ENCODE assay signal across 9 mouse cellular contexts in genomic region chr7:44547725-44548124, GRCm38 (mm10). TPM values are rescaled to one million over a fixed set of nuclear protein-coding genes. Genes with fewer than 3 reads are reported as not detected.
DNase-seq lines count a peak whose midpoint lies in the region; ATAC-seq lines count a peak whose summit lies in the region.
"Had no signal": no experiment of that assay in that cellular context is flagged by ENCODE, and none has a peak within 500 bp of the region (broad histone marks: within the 10 kb centered on the region; RNA-seq: fewer than 3 reads in every experiment).

No protein-coding gene starts in this region.

- peaks cover 35% of the 10 kb centered on the region for H3K36me3 ChIP-seq in kidney, embryonic 15.5 days
- peaks cover 35% of the 10 kb centered on the region for H3K36me3 ChIP-seq in hindbrain, embryonic 12.5 days
- peaks cover 11% of the 10 kb centered on the region; the same call in 1 of the 2 replicates for H3K36me3 ChIP-seq in midbrain, embryonic 15.5 days (replicated peaks)

- H3K9me3 ChIP-seq in kidney, embryonic 15.5 days (replicated peaks), result no peaks in the 10 kb centered on the region
- no peaks in the 10 kb centered on the region for H3K9me3 ChIP-seq in hindbrain, embryonic 12.5 days (replicated peaks)
- H3K9me3 ChIP-seq in midbrain, embryonic 15.5 days, result no peaks in the 10 kb centered on the region

- H3K4me2 ChIP-seq in kidney, embryonic 15.5 days, result peak overlapping the region; percentile 85
- peak overlapping the region; percentile 81 for H3K4me2 ChIP-seq in hindbrain, embryonic 12.5 days (replicated peaks)
- H3K4me2 ChIP-seq in midbrain, embryonic 15.5 days, result peak overlapping the region; percentile 95

- no peaks in the 10 kb centered on the region for H3K27me3 ChIP-seq in kidney, embryonic 15.5 days
- H3K27me3 ChIP-seq in hindbrain, embryonic 12.5 days, result no peaks in the 10 kb centered on the region
- no peaks in the 10 kb centered on the region for H3K27me3 ChIP-seq in midbrain, embryonic 15.5 days (replicated peaks)

- WGBS in kidney, embryonic 15.5 days, result 14% methylated on average over 5 of the region's 5 CpGs
- WGBS in hindbrain, embryonic 12.5 days, result 25% methylated on average over 5 of the region's 5 CpGs
- WGBS in midbrain, embryonic 15.5 days, result 17% methylated on average over 5 of the region's 5 CpGs

- H3K4me3 ChIP-seq in kidney, embryonic 15.5 days (replicated peaks), result peak overlapping the region; percentile 65
- H3K4me3 ChIP-seq in brown adipose tissue, adult 24 weeks (ENCODE audit: insufficient read depth, low read depth, low read length), result peak overlapping the region; percentile 70
- H3K4me3 ChIP-seq in hindbrain, embryonic 12.5 days, result peak overlapping the region; percentile 56
- peak overlapping the region; percentile 51 for H3K4me3 ChIP-seq in midbrain, embryonic 15.5 days

- no peak for DNase-seq in kidney, adult 18-20 months
- no peak for DNase-seq in urinary bladder, adult 18-20 months (ENCODE audit: low spot score in 2 of 2)
- DNase-seq in Muller cell, postnatal 12 days (ENCODE audit: inconsistent ontology term), result no peak

- no peak overlapping the region for H3K27ac ChIP-seq in kidney, embryonic 15.5 days
- H3K27ac ChIP-seq in brown adipose tissue, adult 24 weeks (replicated peaks; ENCODE audit: low read depth, low read length), result peak overlapping the region; percentile 41; the same call in 1 of the 2 replicates
- H3K27ac ChIP-seq in hindbrain, embryonic 12.5 days, result no peak overlapping the region
- H3K27ac ChIP-seq in midbrain, embryonic 15.5 days, result no peak overlapping the region

- H3K9ac ChIP-seq in kidney, embryonic 15.5 days, result peak overlapping the region; percentile 57
- peak overlapping the region; percentile 67; the same call in 1 of the 2 replicates for H3K9ac ChIP-seq in hindbrain, embryonic 12.5 days
- H3K9ac ChIP-seq in midbrain, embryonic 15.5 days, result peak overlapping the region; percentile 12; the same call in 1 of the 2 replicates

- ATAC-seq in kidney, embryonic 15.5 days (replicated peaks; ENCODE audit: low FRiP score), result no peak
- ATAC-seq in hindbrain, embryonic 12.5 days (ENCODE audit: low FRiP score), result no peak
- ATAC-seq in midbrain, embryonic 15.5 days (replicated peaks), result no peak
- ATAC-seq in monocyte, adult 5-6 weeks (replicated peaks; ENCODE audit: insufficient number of reproducible peaks, low FRiP score, low TSS enrichment, poor library complexity, severe bottlenecking), result no peak

- peaks cover 19% of the 10 kb centered on the region for H3K4me1 ChIP-seq in kidney, embryonic 15.5 days
- peaks cover 5% of the 10 kb centered on the region; the same call in 1 of the 2 replicates for H3K4me1 ChIP-seq in brown adipose tissue, adult 24 weeks (ENCODE audit: control insufficient read depth, insufficient read depth, insufficient read length, low read length)
- H3K4me1 ChIP-seq in hindbrain, embryonic 12.5 days, result peaks cover 15% of the 10 kb centered on the region
- peaks cover 14% of the 10 kb centered on the region for H3K4me1 ChIP-seq in midbrain, embryonic 15.5 days

RNA-seq across cellular contexts. Expression of gene Pold1, which starts 0.9 kb away (rescaled TPM):
- polyA plus RNA-seq in kidney, embryonic 15.5 days (2015; fragmentation: Nextera tagmentation; extraction: Ambion mirVana), result 95.4 and 101 TPM in 2 replicates
- polyA plus RNA-seq in brown adipose tissue, adult 24 weeks (2012; ENCODE audit: insufficient read depth, insufficient read length, missing spikeins), result 2.6 and 3.9 TPM in 2 replicates
- 72.1 and 73.5 TPM in 2 replicates for polyA plus RNA-seq in hindbrain, embryonic 12.5 days (2016; fragmentation: Nextera tagmentation; extraction: Ambion mirVana)
- polyA plus RNA-seq in midbrain, embryonic 15.5 days (2015; fragmentation: Nextera tagmentation; extraction: Ambion mirVana), result 23.8 and 25.3 TPM in 2 replicates
- total RNA-seq in monocyte, adult 5-6 weeks (2017), result 16.1 to 42.8 TPM (median 23.8 TPM) in 3 replicates

RNA-seq across cellular contexts. Expression of gene Nr1h2, which starts 6.0 kb away (rescaled TPM):
- 74.6 and 76.8 TPM in 2 replicates for polyA plus RNA-seq in kidney, embryonic 15.5 days (2015; fragmentation: Nextera tagmentation; extraction: Ambion mirVana)
- polyA plus RNA-seq in brown adipose tissue, adult 24 weeks (2012; ENCODE audit: insufficient read depth, insufficient read length, missing spikeins), result 49.1 and 54.3 TPM in 2 replicates
- polyA plus RNA-seq in hindbrain, embryonic 12.5 days (2016; fragmentation: Nextera tagmentation; extraction: Ambion mirVana), result 71.5 and 75.8 TPM in 2 replicates
- 61.1 and 66.6 TPM in 2 replicates for polyA plus RNA-seq in midbrain, embryonic 15.5 days (2015; fragmentation: Nextera tagmentation; extraction: Ambion mirVana)
- total RNA-seq in monocyte, adult 5-6 weeks (2017), result 140 to 243 TPM (median 153 TPM) in 3 replicates

RNA-seq across cellular contexts. Expression of gene Spib, which starts 15.9 kb away (rescaled TPM):
- 0.16 TPM in 1 of 2 replicates, not detected in the other for polyA plus RNA-seq in kidney, embryonic 15.5 days (2015; fragmentation: Nextera tagmentation; extraction: Ambion mirVana)
- not detected in 2 replicates for polyA plus RNA-seq in brown adipose tissue, adult 24 weeks (2012; ENCODE audit: insufficient read depth, insufficient read length, missing spikeins)
- polyA plus RNA-seq in hindbrain, embryonic 12.5 days (2016; fragmentation: Nextera tagmentation; extraction: Ambion mirVana), result 0.08 and 0.10 TPM in 2 replicates
- polyA plus RNA-seq in midbrain, embryonic 15.5 days (2015; fragmentation: Nextera tagmentation; extraction: Ambion mirVana), result 0.05 TPM in 1 of 2 replicates, not detected in the other
- total RNA-seq in monocyte, adult 5-6 weeks (2017), result 11.0 to 17.1 TPM (median 14.5 TPM) in 3 replicates

RNA-seq across cellular contexts. Expression of gene Mybpc2, which starts 23.3 kb away (rescaled TPM):
- polyA plus RNA-seq in kidney, embryonic 15.5 days (2015; fragmentation: Nextera tagmentation; extraction: Ambion mirVana), result 0.16 and 0.27 TPM in 2 replicates
- 10.9 and 25.7 TPM in 2 replicates for polyA plus RNA-seq in brown adipose tissue, adult 24 weeks (2012; ENCODE audit: insufficient read depth, insufficient read length, missing spikeins)
- 0.22 TPM in 1 of 2 replicates, not detected in the other for polyA plus RNA-seq in hindbrain, embryonic 12.5 days (2016; fragmentation: Nextera tagmentation; extraction: Ambion mirVana)
- polyA plus RNA-seq in midbrain, embryonic 15.5 days (2015; fragmentation: Nextera tagmentation; extraction: Ambion mirVana), result 0.19 and 0.28 TPM in 2 replicates
- total RNA-seq in monocyte, adult 5-6 weeks (2017), result 10.7 TPM in 1 of 3 replicates, not detected in the others
- polyA plus RNA-seq: liver, adult 2 months had no signal

RNA-seq across cellular contexts. Expression of gene Napsa, which starts 24.5 kb away (rescaled TPM):
- polyA plus RNA-seq in kidney, embryonic 15.5 days (2015; fragmentation: Nextera tagmentation; extraction: Ambion mirVana), result 30.3 and 33.2 TPM in 2 replicates
- polyA plus RNA-seq in brown adipose tissue, adult 24 weeks (2012; ENCODE audit: insufficient read depth, insufficient read length, missing spikeins), result 0.96 TPM in 1 of 2 replicates, not detected in the other
- polyA plus RNA-seq in hindbrain, embryonic 12.5 days (2016; fragmentation: Nextera tagmentation; extraction: Ambion mirVana), result 0.87 and 1.2 TPM in 2 replicates
- 1.1 and 1.4 TPM in 2 replicates for polyA plus RNA-seq in midbrain, embryonic 15.5 days (2015; fragmentation: Nextera tagmentation; extraction: Ambion mirVana)
- 162 to 248 TPM (median 207 TPM) in 3 replicates for total RNA-seq in monocyte, adult 5-6 weeks (2017)

Comparison
In these comparisons a context has a peak if more than half of its experiments do, and no peak if none do; other contexts are left out.
1. H3K9ac ChIP-seq: peak in every context shown above with its lines; median percentile 67 in hindbrain, embryonic 12.5 days; 57 in kidney, embryonic 15.5 days; 12 in midbrain, embryonic 15.5 days.